Mouse (Mus musculus): ENCODE measurements around the gene Dmpk. TPM values are rescaled to one million over a fixed set of nuclear protein-coding genes. Genes with fewer than 3 reads are reported as not detected.
A peak's percentile ranks its signal among the peaks of the same experiment; 100 is the strongest.

Dmpk gene
- polyA plus RNA-seq, 1 experiment from 2014 or later: 50.8 TPM

- Histone ChIP-seq H3K4me1 (replicated peaks; ENCODE audit: control insufficient read depth, insufficient read depth, low read length) (peaks cover 6% of the 10 kb centered on the region), H3K4me2 (replicated peaks; ENCODE audit: low read depth) (peak overlapping the region; percentile 95), H3K4me3 (ENCODE audit: low read depth, low read length) (peak overlapping the region; percentile 63), H3K9ac (ENCODE audit: low read depth, low read length) (no peak overlapping the region), H3K27me3 (replicated peaks; ENCODE audit: control insufficient read depth, insufficient read depth, low read length) (no peaks in the 10 kb centered on the region), H3K36me3 (ENCODE audit: control insufficient read depth, insufficient read depth) (peaks cover 5% of the 10 kb centered on the region; the same call in 1 of the 2 replicates), H3K9me3 (ENCODE audit: control insufficient read depth) (no peaks in the 10 kb centered on the region), H3K27ac (ENCODE audit: low read depth, low read length) (no peak overlapping the region)
- 53% methylated on average over 5 of the region's 5 CpGs for WGBS
- no peak for ATAC-seq
- no peak for TF ChIP-seq CTCF (IDR thresholded peaks at IDR 0.05; ENCODE audit: low read depth)
Observed at GRCm38 (mm10) chr7:19096421-19096976, 12.8 kb downstream of the Dmpk start.

- no peak overlapping the region for H3K4me3 ChIP-seq (ENCODE audit: low read depth, low read length)
- no peaks in the 10 kb centered on the region for H3K9me3 ChIP-seq (ENCODE audit: control insufficient read depth)
- H3K27me3 ChIP-seq (replicated peaks; ENCODE audit: control insufficient read depth, insufficient read depth, low read length): no peaks in the 10 kb centered on the region
- no peak overlapping the region for H3K9ac ChIP-seq (ENCODE audit: low read depth, low read length)
- no peak for TF ChIP-seq CTCF (IDR thresholded peaks at IDR 0.05; ENCODE audit: low read depth)
- 32% methylated on average over 2 of the region's 2 CpGs for WGBS
- H3K4me2 ChIP-seq (replicated peaks; ENCODE audit: low read depth): 0 out of 2 replicates have a peak overlapping the region, but pooled peaks have one; percentile 9
- no peak for ATAC-seq
- H3K4me1 ChIP-seq (replicated peaks; ENCODE audit: control insufficient read depth, insufficient read depth, low read length): peaks cover 6% of the 10 kb centered on the region
- H3K36me3 ChIP-seq (ENCODE audit: control insufficient read depth, insufficient read depth): no peaks in the 10 kb centered on the region
- no peak overlapping the region for H3K27ac ChIP-seq (ENCODE audit: low read depth, low read length)
Observed at GRCm38 (mm10) chr7:19097217-19097616, 13.6 kb downstream of the Dmpk start.

- ATAC-seq: no peak
- Histone ChIP-seq H3K4me2 (replicated peaks; ENCODE audit: low read depth) (no peak overlapping the region), H3K27me3 (replicated peaks; ENCODE audit: control insufficient read depth, insufficient read depth, low read length) (no peaks in the 10 kb centered on the region), H3K9ac (ENCODE audit: low read depth, low read length) (no peak overlapping the region), H3K9me3 (ENCODE audit: control insufficient read depth) (no peaks in the 10 kb centered on the region), H3K4me3 (ENCODE audit: low read depth, low read length) (no peak overlapping the region), H3K36me3 (ENCODE audit: control insufficient read depth, insufficient read depth) (no peaks in the 10 kb centered on the region), H3K27ac (ENCODE audit: low read depth, low read length) (no peak overlapping the region), H3K4me1 (replicated peaks; ENCODE audit: control insufficient read depth, insufficient read depth, low read length) (peaks cover 6% of the 10 kb centered on the region)
- TF ChIP-seq CTCF (IDR thresholded peaks at IDR 0.05; ENCODE audit: low read depth): no peak
Observed at GRCm38 (mm10) chr7:19097863-19098262, 14.2 kb downstream of the Dmpk start.

- WGBS: 84% methylated on average over 7 of the region's 7 CpGs
- H3K4me1 ChIP-seq (replicated peaks; ENCODE audit: control insufficient read depth, insufficient read depth, low read length): 0 out of 2 replicates have a peak, but pooled peaks cover 6% of the 10 kb centered on the region
Observed at GRCm38 (mm10) chr7:19098811-19099210, 15.2 kb downstream of the Dmpk start.

GRCm38 (mm10) chr7:19100290-19100689 is 16.6 kb downstream of the Dmpk start:
- Histone ChIP-seq H3K4me1 (replicated peaks; ENCODE audit: control insufficient read depth, insufficient read depth, low read length) (0 out of 2 replicates have a peak, but pooled peaks cover 6% of the 10 kb centered on the region), H3K36me3 (ENCODE audit: control insufficient read depth, insufficient read depth) (no peaks in the 10 kb centered on the region), H3K27ac (ENCODE audit: low read depth, low read length) (no peak overlapping the region), H3K27me3 (replicated peaks; ENCODE audit: control insufficient read depth, insufficient read depth, low read length) (no peaks in the 10 kb centered on the region), H3K9ac (ENCODE audit: low read depth, low read length) (no peak overlapping the region), H3K9me3 (ENCODE audit: control insufficient read depth) (no peaks in the 10 kb centered on the region), H3K4me3 (ENCODE audit: low read depth, low read length) (no peak overlapping the region), H3K4me2 (replicated peaks; ENCODE audit: low read depth) (no peak overlapping the region)
- 86% methylated on average over 1 of the region's 1 CpGs for WGBS
- no peak for TF ChIP-seq CTCF (IDR thresholded peaks at IDR 0.05; ENCODE audit: low read depth)
- no peak for ATAC-seq

More at GRCm38 (mm10) chr7:19098811-19099210, 15.2 kb downstream of the Dmpk start:
- TF ChIP-seq CTCF (IDR thresholded peaks at IDR 0.05; ENCODE audit: low read depth): no peak
- Histone ChIP-seq H3K9ac (ENCODE audit: low read depth, low read length) (no peak overlapping the region), H3K27ac (ENCODE audit: low read depth, low read length) (no peak overlapping the region), H3K4me3 (ENCODE audit: low read depth, low read length) (no peak overlapping the region), H3K9me3 (ENCODE audit: control insufficient read depth) (no peaks in the 10 kb centered on the region), H3K4me2 (replicated peaks; ENCODE audit: low read depth) (no peak overlapping the region), H3K36me3 (ENCODE audit: control insufficient read depth, insufficient read depth) (no peaks in the 10 kb centered on the region), H3K27me3 (replicated peaks; ENCODE audit: control insufficient read depth, insufficient read depth, low read length) (no peaks in the 10 kb centered on the region)
- ATAC-seq: no peak

- ATAC-seq: peak; percentile 34
- Histone ChIP-seq H3K4me2 (replicated peaks; ENCODE audit: low read depth) (no peak overlapping the region), H3K36me3 (ENCODE audit: control insufficient read depth, insufficient read depth) (no peaks in the 10 kb centered on the region), H3K27ac (ENCODE audit: low read depth, low read length) (no peak overlapping the region), H3K9ac (ENCODE audit: low read depth, low read length) (no peak overlapping the region), H3K27me3 (replicated peaks; ENCODE audit: control insufficient read depth, insufficient read depth, low read length) (no peaks in the 10 kb centered on the region), H3K4me3 (ENCODE audit: low read depth, low read length) (no peak overlapping the region), H3K9me3 (ENCODE audit: control insufficient read depth) (no peaks in the 10 kb centered on the region), H3K4me1 (replicated peaks; ENCODE audit: control insufficient read depth, insufficient read depth, low read length) (no peaks in the 10 kb centered on the region)
- no peak for TF ChIP-seq CTCF (IDR thresholded peaks at IDR 0.05; ENCODE audit: low read depth)
Observed at GRCm38 (mm10) chr7:19103741-19104140, 20.1 kb downstream of the Dmpk start.

Measured in intestine, postnatal 0 days (tissue).